Mouse (Mus musculus) adrenal gland, adult 18-20 months (tissue): ENCODE data around the gene Ywhag. TPM values are rescaled to one million over a fixed set of nuclear protein-coding genes. Genes with fewer than 3 reads are reported as not detected.

Experiments
- DNase-seq, 2 experiments: peaks; one replicate each; pipeline ENCODE4 v3.0.0; 2021 to 2022; ENCODE audit warnings: low spot score in 2 of 2
- total RNA-seq, 2 experiments: library from RNA; stranded (reverse); gene quantifications; 1 replicate in 1 of 2; 2 replicates in 1 of 2; pipeline ENCODE4 v1.2.3; 2021

The Ywhag gene
- total RNA-seq, 2 experiments from 2014 or later, result 665 to 853 TPM

DNA sequence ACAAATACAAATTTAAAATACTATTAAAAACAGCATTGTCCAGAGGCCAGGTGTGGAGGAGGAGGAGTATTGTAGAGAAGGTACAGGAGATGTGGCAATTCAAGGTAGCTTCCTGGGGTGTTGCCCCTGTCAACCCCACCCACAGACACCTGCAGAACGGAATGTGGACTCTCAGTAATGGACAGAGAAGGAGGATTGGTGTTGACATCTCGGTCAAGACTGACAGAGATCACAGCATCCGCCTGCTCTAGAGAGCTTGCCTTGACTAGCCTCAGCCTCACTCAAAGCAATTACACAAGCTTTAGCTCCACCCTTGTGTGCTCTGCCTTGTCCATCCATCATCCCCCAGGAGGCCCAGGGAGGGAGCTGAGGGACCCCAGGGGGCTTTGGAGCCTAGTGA lies 43.5 kb downstream of the Ywhag start:
- DNase-seq, result no peak

GRCm38 (mm10) chr5:135890323-135890722 lies 44.1 kb downstream of the Ywhag start:
- DNase-seq, result no peak

DNA sequence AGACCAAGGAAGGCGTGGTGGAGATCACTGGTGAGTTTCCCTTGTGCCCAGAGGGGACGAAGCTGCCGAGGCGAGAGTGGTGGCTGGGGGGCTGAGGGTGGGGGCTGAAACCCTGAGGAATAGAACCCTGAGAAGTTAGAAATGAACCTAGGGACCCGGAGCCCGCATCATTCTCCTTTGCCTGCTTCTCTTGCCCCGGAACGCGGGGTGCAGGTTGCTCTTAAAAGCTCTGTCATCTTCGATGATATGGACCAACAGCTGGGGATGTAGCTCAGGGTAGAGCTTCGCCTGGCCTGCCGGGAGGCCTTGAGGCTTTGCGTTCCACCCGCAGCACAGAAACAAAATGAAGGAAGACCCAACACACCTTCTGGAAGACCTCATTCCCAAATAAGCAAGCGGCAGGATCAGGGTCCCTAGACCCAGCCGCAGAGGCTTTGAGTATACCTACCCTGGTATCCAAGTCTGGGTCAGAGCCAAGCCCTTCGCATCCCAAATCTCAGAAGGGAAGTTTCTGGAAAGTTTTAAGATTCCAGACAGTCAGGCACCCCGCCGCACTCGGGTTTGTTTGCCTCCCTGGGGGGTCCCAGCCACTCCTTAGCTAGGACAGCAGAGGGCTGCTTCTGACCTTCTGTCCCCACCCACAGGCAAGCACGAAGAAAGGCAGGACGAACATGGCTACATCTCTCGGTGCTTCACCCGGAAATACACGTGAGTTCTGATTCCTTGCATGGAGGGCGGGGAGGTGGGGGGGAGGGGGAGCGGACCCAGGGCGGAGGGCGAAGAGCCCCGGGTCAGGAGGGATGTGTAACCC lies 45.8 kb downstream of the Ywhag start:
- peak in 1 of 2 experiments; percentile 44 for DNase-seq

GRCm38 (mm10) chr5:135887675-135888102 lies 46.7 kb downstream of the Ywhag start, which contains the start of gene Hspb1:
Gene Hspb1, plus strand, starts transcription at chr5:135887919.
- peak; percentile 84 for DNase-seq

DNA sequence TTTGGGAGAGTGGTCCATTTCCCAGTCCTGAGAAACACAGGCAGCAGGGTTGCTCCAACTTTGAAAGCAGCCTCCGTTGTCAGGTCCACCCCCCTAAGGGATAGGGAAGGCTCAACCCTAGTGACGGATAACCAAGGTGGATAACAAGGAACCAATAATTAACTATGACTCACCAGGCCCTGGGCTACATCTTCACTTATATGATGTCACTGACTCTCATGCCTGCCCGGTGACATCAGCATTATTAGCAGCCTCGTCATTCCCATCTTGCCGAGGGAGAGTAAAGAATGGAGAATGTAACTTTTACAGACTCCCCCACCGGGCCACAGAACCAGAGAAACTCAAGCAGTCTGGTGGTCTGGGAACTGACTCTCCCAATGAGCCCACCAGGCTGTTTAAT lies 49.8 kb downstream of the Ywhag start:
- no peak for DNase-seq

GRCm38 (mm10) chr5:135879449-135880158 lies 54.8 kb downstream of the Ywhag start:
- peak; percentile 81 to 83 for DNase-seq

- peak; percentile 48 to 52 for DNase-seq
Observed at GRCm38 (mm10) chr5:135877831-135878231, 56.6 kb downstream of the Ywhag start.

GRCm38 (mm10) chr5:135877180-135877579 lies 57.2 kb downstream of the Ywhag start:
- peak; percentile 51 to 67 for DNase-seq

DNA sequence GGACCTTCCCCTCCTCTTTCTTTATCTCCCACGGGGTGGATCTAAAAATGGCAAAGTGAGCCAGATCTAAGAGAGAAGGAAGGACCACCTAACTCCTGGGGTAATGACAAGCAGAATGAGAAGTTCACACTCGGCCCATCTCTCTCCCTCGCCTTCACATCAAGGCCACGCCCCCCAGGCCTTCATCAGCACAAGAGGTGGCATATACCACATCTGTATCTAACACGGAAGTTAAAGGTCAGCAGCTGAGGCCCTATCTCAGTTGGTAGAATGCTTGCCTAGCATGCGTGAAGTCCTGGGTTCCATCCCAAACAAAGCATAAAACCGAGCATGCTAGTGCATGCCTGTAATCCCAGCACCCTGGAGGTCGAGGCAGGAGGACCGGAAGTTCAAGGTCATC lies 60.7 kb downstream of the Ywhag start:
- no peak for DNase-seq

DNA sequence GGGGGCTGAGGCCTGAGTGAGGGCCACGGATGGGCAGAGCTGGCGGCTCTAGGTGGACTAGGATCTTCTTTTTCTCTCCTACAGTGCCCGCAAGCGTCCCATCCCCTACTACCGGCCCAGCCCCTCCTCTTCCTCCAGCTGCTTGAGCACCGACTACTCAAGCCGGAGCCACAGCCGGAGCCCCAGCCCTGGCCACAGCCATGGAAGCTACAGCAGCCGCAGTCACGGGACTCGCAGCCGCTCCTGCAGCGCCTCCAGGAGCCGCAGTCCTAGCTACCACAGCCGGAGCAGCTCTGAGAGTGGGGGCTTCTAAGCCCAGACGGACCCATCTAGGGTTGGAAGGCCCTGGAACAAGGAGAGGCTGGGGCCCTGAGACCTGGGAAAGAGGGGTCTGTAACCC lies 61.4 kb downstream of the Ywhag start:
- no peak for DNase-seq

DNA sequence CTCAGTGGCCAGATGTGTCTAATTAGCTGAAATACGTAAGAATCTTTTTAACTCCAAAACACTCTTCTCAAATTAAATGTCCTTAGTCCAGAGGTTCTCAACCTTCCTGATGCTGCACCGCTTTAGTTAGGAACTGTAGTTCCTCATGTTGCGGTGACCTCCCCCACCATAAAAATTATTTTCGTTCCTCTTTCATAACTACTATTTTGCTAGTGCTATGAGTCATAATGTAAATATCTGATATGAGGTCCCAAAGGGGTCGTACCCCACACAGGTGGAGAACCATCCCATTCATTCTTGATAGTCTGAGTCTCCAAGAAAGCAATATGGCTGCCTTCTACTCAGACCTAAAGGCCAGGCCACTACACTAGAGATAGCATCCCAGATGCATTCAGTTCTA lies 63.9 kb downstream of the Ywhag start:
- DNase-seq, result no peak

GRCm38 (mm10) chr5:135869661-135870423 lies 64.6 kb downstream of the Ywhag start:
- DNase-seq, result no peak

DNA sequence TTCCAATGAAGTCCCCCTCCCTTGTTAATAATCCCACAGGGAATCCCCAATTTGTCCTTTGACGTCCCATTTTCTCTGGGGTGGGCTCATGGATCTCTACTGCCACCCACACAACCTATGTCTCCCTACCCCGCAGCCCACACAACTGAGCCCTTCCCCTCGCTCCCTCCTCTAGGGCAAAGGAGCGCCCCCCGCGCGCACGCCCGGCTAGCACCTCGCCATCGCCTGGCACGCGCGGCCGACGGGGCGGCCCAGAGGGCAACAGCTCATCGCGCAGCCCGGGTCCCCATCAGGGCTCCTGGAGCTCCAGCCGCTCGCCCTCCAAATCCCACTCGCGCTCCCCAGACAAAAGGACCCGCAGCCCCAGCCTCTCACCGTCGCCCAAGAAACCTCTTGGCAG lies 65.8 kb downstream of the Ywhag start:
- no peak for DNase-seq

DNA sequence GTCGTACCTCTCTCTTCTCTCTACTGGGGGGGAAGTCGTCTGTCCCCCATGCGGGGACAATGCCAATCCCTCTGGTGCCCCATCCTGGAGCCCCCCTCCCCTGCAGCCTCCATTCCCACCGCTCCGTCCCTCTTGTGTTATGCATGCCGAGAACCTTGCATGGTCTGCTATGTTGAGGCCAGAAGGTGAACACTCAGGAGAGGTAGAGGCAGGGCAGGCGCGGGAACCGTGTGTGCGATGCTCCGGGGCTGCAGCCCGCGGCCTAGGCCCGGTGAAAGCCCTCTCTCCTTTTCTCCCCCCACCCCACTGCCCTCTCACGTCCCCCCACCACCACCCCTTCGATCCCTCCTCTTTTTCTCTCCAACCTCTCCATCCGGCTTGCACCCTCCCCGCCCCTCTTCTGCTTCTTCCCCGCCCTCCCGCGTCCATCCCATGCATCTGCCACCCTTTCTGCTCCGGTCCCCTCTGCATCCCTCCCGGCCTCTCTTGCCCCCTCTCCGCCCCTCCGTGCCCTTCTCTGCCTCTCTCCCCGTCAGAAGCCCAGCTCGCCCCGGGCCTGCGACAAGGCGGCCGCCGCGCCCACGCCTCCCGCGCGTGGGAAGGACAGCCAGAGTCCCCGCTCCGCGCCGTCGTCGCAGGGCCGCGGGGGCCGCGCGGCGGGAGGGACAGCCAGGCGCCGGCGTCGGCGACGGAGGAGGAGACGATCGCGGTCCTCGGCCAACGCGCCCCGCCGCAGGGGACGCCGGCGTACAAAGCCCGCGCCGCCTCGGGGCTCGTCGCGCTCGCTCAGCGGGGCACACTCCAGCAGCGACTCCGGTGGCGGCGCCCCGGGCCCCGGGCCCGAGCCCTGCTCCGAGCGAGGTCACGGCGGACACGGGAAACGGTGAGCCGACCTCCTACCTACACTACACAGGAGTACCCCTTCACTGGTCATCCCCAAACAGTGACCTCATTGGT lies 66.5 kb downstream of the Ywhag start:
- DNase-seq, result peak in 1 of 2 experiments; percentile 50

DNA sequence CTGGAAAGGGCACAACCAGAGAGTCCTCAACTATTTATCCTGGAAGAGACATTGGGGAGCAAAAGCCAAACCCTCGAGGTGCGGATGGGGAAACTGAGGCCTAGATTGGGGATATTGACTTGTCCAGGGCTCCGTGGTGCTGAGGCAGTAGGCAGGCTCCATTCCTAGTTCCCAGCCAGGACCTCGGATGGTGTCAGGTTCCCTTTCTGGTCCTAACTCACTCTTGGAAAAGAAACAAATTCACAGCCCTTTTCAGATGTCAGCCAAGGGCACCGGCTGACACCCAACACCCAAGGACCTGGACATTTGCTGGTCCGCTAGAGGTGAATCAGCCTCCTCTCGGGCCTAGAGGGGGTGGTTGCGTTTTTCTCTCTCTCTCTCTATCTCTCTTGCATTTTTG lies 67.8 kb downstream of the Ywhag start:
- DNase-seq, result no peak

Other genes with a start within 250 kb of the Ywhag start
- 10 to 100 TPM; 46.2 to 94.5 TPM for gene Tmem120a, start 190.2 kb downstream of the Ywhag start, total RNA-seq
- gene Styxl1, start 156.2 kb downstream of the Ywhag start, total RNA-seq, result under 1 TPM; 0.23 to 0.51 TPM
- 100 to 1,000 TPM; 474 to 759 TPM for gene Mdh2, start 156.1 kb downstream of the Ywhag start, total RNA-seq
- 1 to 10 TPM; 2.6 to 4.2 TPM for gene Srrm3, start 127.7 kb downstream of the Ywhag start, total RNA-seq
- gene Hspb1, start 46.7 kb downstream of the Ywhag start, total RNA-seq, result 1,000 to 10,000 TPM in 1 of 2 experiments, 100 to 1,000 TPM in 1; 220 to 1,206 TPM
- 1 to 10 TPM; 3.3 to 4.3 TPM for gene Ssc4d, start 39.9 kb upstream of the Ywhag start, total RNA-seq
- gene Zp3, start 45.5 kb upstream of the Ywhag start, total RNA-seq, result not detected
- gene Dtx2, start 60.2 kb upstream of the Ywhag start, total RNA-seq, result 10 to 100 TPM; 12.8 to 18.7 TPM
- gene Upk3b, start 103.9 kb upstream of the Ywhag start, total RNA-seq, result 10 to 100 TPM in 1 of 2 experiments, 1 to 10 TPM in 1; 7.4 to 14.0 TPM
- not detected for gene Upk3bl, start 119.9 kb upstream of the Ywhag start, total RNA-seq
- gene Rasa4, start 149.3 kb upstream of the Ywhag start, total RNA-seq, result 10 to 100 TPM; 11.9 to 14.7 TPM
- gene Polr2j, start 182.0 kb upstream of the Ywhag start, total RNA-seq, result 10 to 100 TPM; 70.3 to 78.0 TPM
- gene Lrwd1, start 201.5 kb upstream of the Ywhag start, total RNA-seq, result 10 to 100 TPM; 11.0 to 11.4 TPM
- 1 to 10 TPM; 8.3 to 8.5 TPM for gene Alkbh4, start 201.5 kb upstream of the Ywhag start, total RNA-seq
- gene Orai2, start 236.1 kb upstream of the Ywhag start, total RNA-seq, result 1 to 10 TPM; 2.7 to 3.4 TPM